Mouse (Mus musculus) limb, embryonic 15.5 days (tissue): ENCODE data around the gene Akap9. TPM values are rescaled to one million over a fixed set of nuclear protein-coding genes. Genes with fewer than 3 reads are reported as not detected.
A peak's percentile ranks its signal among the peaks of the same experiment; 100 is the strongest.
"Not testable (repeated sequence)": the region's sequence is repeated elsewhere in the genome, so short reads cannot be mapped to it uniquely, and the experiment has no call there.

Source experiments
- ATAC-seq: fragments of 200-750 bp; cut with Nextera tagmentation; 2 replicates; pipeline ENCODE4 v1.8.0; 2017; ENCODE audit warnings: low read depth, moderate TSS enrichment; ENCODE audit not compliant: insufficient number of reproducible peaks, low FRiP score, low TSS enrichment
- H3K27ac ChIP-seq: fragments of 300-500 bp; sonication (generic); 2 replicates; pipeline ENCODE4 v1.5.1; 2015; ENCODE audit warnings: moderate library complexity, mild to moderate bottlenecking, inconsistent platforms
- H3K27me3 ChIP-seq: fragments of 300-500 bp; sonication (generic); 2 replicates; pipeline ENCODE4 v1.6.1; 2015; ENCODE audit warnings: inconsistent platforms
- H3K36me3 ChIP-seq: fragments of 300-500 bp; sonication (generic); 2 replicates; pipeline ENCODE4 v1.6.1; 2015; ENCODE audit warnings: inconsistent platforms
- H3K4me1 ChIP-seq: fragments of 300-500 bp; sonication (generic); 2 replicates; pipeline ENCODE4 v1.6.1; 2015; ENCODE audit warnings: inconsistent platforms
- H3K4me2 ChIP-seq: fragments of 300-500 bp; sonication (generic); 2 replicates; pipeline ENCODE4 v1.6.1; 2015; ENCODE audit warnings: mild to moderate bottlenecking, inconsistent platforms
- H3K4me3 ChIP-seq: fragments of 300-500 bp; sonication (generic); 2 replicates; pipeline ENCODE4 v1.5.1; 2015; ENCODE audit warnings: mild to moderate bottlenecking, inconsistent platforms
- H3K9ac ChIP-seq: fragments of 300-500 bp; sonication (generic); 2 replicates; pipeline ENCODE4 v1.6.1; 2015; ENCODE audit warnings: inconsistent platforms
- H3K9me3 ChIP-seq: fragments of 300-500 bp; sonication (generic); 2 replicates; pipeline ENCODE4 v1.6.1; 2016; ENCODE audit warnings: inconsistent platforms
- WGBS: fragments of 180-500 bp; shearing (Covaris S2); methylation state at CpG from one replicate; pipeline ENCODE4 v1.1.7; 2015; 5-methylcytosine and 5-hydroxymethylcytosine counted together
- polyA plus RNA-seq: library from polyadenylated mRNA; unstranded; fragments of >200 nt; fragmentation: Nextera tagmentation; extraction: Ambion mirVana; gene quantifications from 2 replicates; pipeline ENCODE4 v1.2.1, GENCODE M21; 2015

The Akap9 gene
- polyA plus RNA-seq, 1 experiment from 2014 or later = 139 TPM

- under 1% methylated on average over 59 of the region's 59 CpGs for WGBS
- Histone ChIP-seq H3K4me1 (peaks cover 8% of the 10 kb centered on the region), H3K4me2 (peak within 1 kb of the TSS; percentile 55)
Measured at GRCm38 (mm10) chr5:4104341-4105040, 176.6 kb downstream of the Akap9 start, which contains the start of gene Cyp51. Cyp51 (minus strand) TSS chr5:4104746.

GRCm38 (mm10) chr5:4105651-4106186 is 177.9 kb downstream of the Akap9 start:
- no peak overlapping the region for H3K9ac ChIP-seq
- WGBS = 90% methylated on average over 2 of the region's 2 CpGs
- H3K4me2 ChIP-seq = no peak overlapping the region
- no peak for ATAC-seq
- H3K36me3 ChIP-seq = peaks cover 10% of the 10 kb centered on the region
- H3K9me3 ChIP-seq = no peaks in the 10 kb centered on the region
- peaks cover 8% of the 10 kb centered on the region for H3K4me1 ChIP-seq
- no peak overlapping the region for H3K27ac ChIP-seq
- no peaks in the 10 kb centered on the region for H3K27me3 ChIP-seq
- H3K4me3 ChIP-seq = no peak overlapping the region

More at GRCm38 (mm10) chr5:4104341-4105040, 176.6 kb downstream of the Akap9 start, which contains the start of gene Cyp51:
- H3K9ac ChIP-seq = peak within 1 kb of the TSS; percentile 68
- H3K27me3 ChIP-seq = no peaks in the 10 kb centered on the region
- peak within 1 kb of the TSS; percentile 86 for H3K4me3 ChIP-seq
- peak; percentile 97 for ATAC-seq
- H3K36me3 ChIP-seq = peaks cover 18% of the 10 kb centered on the region
- H3K27ac ChIP-seq = peak within 1 kb of the TSS; percentile 97
- H3K9me3 ChIP-seq = no peaks in the 10 kb centered on the region

- not testable (repeated sequence) for H3K27ac ChIP-seq, H3K9ac ChIP-seq, H3K4me1 ChIP-seq, H3K4me2 ChIP-seq, H3K36me3 ChIP-seq, H3K9me3 ChIP-seq, H3K27me3 ChIP-seq, H3K4me3 ChIP-seq, ATAC-seq
- WGBS = 63% methylated on average over 7 of the region's 7 CpGs
Measured at GRCm38 (mm10) chr5:4107056-4107455, 179.2 kb downstream of the Akap9 start.

- 92% methylated on average over 5 of the region's 5 CpGs for WGBS
- ATAC-seq = no peak
Measured at GRCm38 (mm10) chr5:4112570-4113098, 184.8 kb downstream of the Akap9 start.

More at GRCm38 (mm10) chr5:4112570-4113098, 184.8 kb downstream of the Akap9 start:
- Histone ChIP-seq H3K4me1 (no peaks in the 10 kb centered on the region), H3K4me2 (no peak overlapping the region), H3K9ac (no peak overlapping the region), H3K27ac (no peak overlapping the region), H3K36me3 (no peaks in the 10 kb centered on the region), H3K27me3 (no peaks in the 10 kb centered on the region), H3K9me3 (no peaks in the 10 kb centered on the region), H3K4me3 (no peak overlapping the region)

Other genes starting within 250 kb of the Akap9 start
- 8.7 and 10.1 TPM in 2 replicates for gene Ankib1, start 125.1 kb upstream of the Akap9 start, polyA plus RNA-seq
- 42.2 and 43.0 TPM in 2 replicates for gene Krit1, start 124.9 kb upstream of the Akap9 start, polyA plus RNA-seq
- 0.06 TPM in 1 of 2 replicates, not detected in the other for gene Lrrd1, start 82.9 kb upstream of the Akap9 start, polyA plus RNA-seq
- 6.8 and 8.0 TPM in 2 replicates for gene Mterf1a, start 34.1 kb upstream of the Akap9 start, polyA plus RNA-seq
- gene Cyp51, start 176.7 kb downstream of the Akap9 start, polyA plus RNA-seq = 66.7 and 69.9 TPM in 2 replicates